Mouse (Mus musculus) adipocyte (in vitro differentiated cells): ENCODE measurements at regions not wholly inside any gene's neighbourhood (a gene's known extent, or its start where the extent isn't known, plus 50 kb on each side); places are given as distances from the start of the nearest gene placed in this dataset.
"Not testable (repeated sequence)": the region's sequence is repeated elsewhere in the genome, so short reads cannot be mapped to it uniquely, and the experiment has no call there.

ENCODE experiments used
- DNase-seq: peaks from one replicate; pipeline ENCODE4 v3.0.0-alpha.2; 2016; ENCODE audit warnings: low spot score

GRCm38 (mm10) chr5:13654173-13654572, 137.2 kb upstream of the Speer3 start:
- DNase-seq = no peak

- not testable (repeated sequence) for DNase-seq
These were observed 133.1 kb upstream of the Speer3 start for GRCm38 (mm10) chr5:13658301-13658700.

GRCm38 (mm10) chr5:13659514-13659913, 131.9 kb upstream of the Speer3 start:
- DNase-seq = peak; percentile 55

GRCm38 (mm10) chr5:13667444-13667843, 124.0 kb upstream of the Speer3 start:
- no peak for DNase-seq

- DNase-seq = no peak
These were observed 122.6 kb upstream of the Speer3 start for GRCm38 (mm10) chr5:13668840-13669239.

GRCm38 (mm10) chr5:13690929-13691806, 100.3 kb upstream of the Speer3 start:
- DNase-seq = peak; percentile 57

GRCm38 (mm10) chr5:13694847-13695246, 96.6 kb upstream of the Speer3 start:
- no peak for DNase-seq
